Mouse (Mus musculus) spleen, adult 2 months (tissue): Measurements from ENCODE around the gene Ss18l2. TPM values are rescaled to one million over a fixed set of nuclear protein-coding genes. Genes with fewer than 3 reads are reported as not detected.

Experiments
- DNase-seq, 2 experiments: peaks; one replicate each; pipeline versions ENCODE4 v3.0.0 to v3.0.0-alpha.2; 2012 to 2021; ENCODE audit warnings: low spot score in 2 of 2, low read depth in 1 of 2
- H3K27ac ChIP-seq: fragments of 200-500 bp; 2 replicates; pipeline ENCODE4 v1.5.1; 2012; ENCODE audit warnings: low read length, inconsistent platforms; ENCODE audit not compliant: insufficient read depth
- H3K27me3 ChIP-seq: fragments of 200-500 bp; 2 replicates; pipeline ENCODE4 v1.6.1; 2012; ENCODE audit warnings: mild to moderate bottlenecking, moderate library complexity, low read length, inconsistent platforms; ENCODE audit not compliant: control insufficient read depth, insufficient read depth
- H3K36me3 ChIP-seq: fragments of 200-500 bp; 2 replicates; pipeline ENCODE4 v1.6.1; 2012; ENCODE audit warnings: mild to moderate bottlenecking, low read length, inconsistent platforms; ENCODE audit not compliant: control insufficient read depth, insufficient read depth
- H3K4me1 ChIP-seq: fragments of 200-500 bp; 2 replicates; pipeline ENCODE4 v1.6.1; 2011; ENCODE audit warnings: inconsistent platforms; ENCODE audit not compliant: control insufficient read depth, insufficient read depth, insufficient read length
- H3K4me3 ChIP-seq: fragments of 200-500 bp; 2 replicates; pipeline ENCODE4 v1.5.1; 2011; ENCODE audit warnings: mild to moderate bottlenecking, inconsistent platforms; ENCODE audit not compliant: insufficient read depth, insufficient read length; ENCODE audit errors: extremely low read depth
- CTCF ChIP-seq: fragments of 200-500 bp; IDR thresholded peaks from 2 replicates; pipeline ENCODE4 v1.5.1; 2011; ENCODE audit warnings: mild to moderate bottlenecking, inconsistent platforms; ENCODE audit not compliant: insufficient read depth, insufficient read length, insufficient replicate concordance; ENCODE audit errors: extremely low read depth
- POLR2A ChIP-seq: fragments of 200-500 bp; IDR thresholded peaks from 2 replicates; pipeline ENCODE4 v1.6.1; 2011; ENCODE audit warnings: low read depth, low read length, inconsistent platforms
- WGBS: fragments of 180-500 bp; shearing (Covaris S2); methylation state at CpG from one replicate; pipeline ENCODE4 v1.1.7; 2018; 5-methylcytosine and 5-hydroxymethylcytosine counted together
- polyA plus RNA-seq: library from polyadenylated mRNA; depleted of rRNA; stranded (reverse); fragments of >200 nt; gene quantifications from 2 replicates; pipeline ENCODE4 v1.2.3, GENCODE M21; 2012

Gene Ss18l2
- polyA plus RNA-seq, 1 experiment = 5.8 TPM

GRCm38 (mm10) chr9:121719347-121720331 is 9.5 kb downstream of the Ss18l2 start:
- no peaks in the 10 kb centered on the region; the same call in 1 of the 2 replicates for H3K36me3 ChIP-seq
- TF ChIP-seq POLR2A (no peak), CTCF (no peak)
- H3K4me1 ChIP-seq = no peaks in the 10 kb centered on the region; the same call in 1 of the 2 replicates
- H3K27me3 ChIP-seq = no peaks in the 10 kb centered on the region
- no peak for DNase-seq
- WGBS = 1% methylated on average over 77 of the region's 87 CpGs
- peak overlapping the region; percentile 78 for H3K27ac ChIP-seq
- peak overlapping the region; percentile 83 for H3K4me3 ChIP-seq

- no peak for DNase-seq
- no peak overlapping the region for H3K4me3 ChIP-seq
- no peaks in the 10 kb centered on the region for H3K27me3 ChIP-seq
- WGBS = 92% methylated on average over 6 of the region's 6 CpGs
- no peaks in the 10 kb centered on the region for H3K4me1 ChIP-seq
- no peak overlapping the region for H3K27ac ChIP-seq
- peaks cover 34% of the 10 kb centered on the region for H3K36me3 ChIP-seq
- no peak for TF ChIP-seq CTCF
- TF ChIP-seq POLR2A = no peak
These were observed 30.4 kb downstream of the Ss18l2 start for GRCm38 (mm10) chr9:121740490-121740889.

- WGBS = 87% methylated on average over 3 of the region's 3 CpGs
- H3K27ac ChIP-seq = no peak overlapping the region
- H3K27me3 ChIP-seq = no peaks in the 10 kb centered on the region
- no peak overlapping the region for H3K4me3 ChIP-seq
- peaks cover 36% of the 10 kb centered on the region for H3K36me3 ChIP-seq
- no peak for DNase-seq
- no peaks in the 10 kb centered on the region for H3K4me1 ChIP-seq
- no peak for TF ChIP-seq CTCF
- TF ChIP-seq POLR2A = no peak
These were observed 31.0 kb downstream of the Ss18l2 start for GRCm38 (mm10) chr9:121741168-121741567.

- no peak for TF ChIP-seq CTCF
- no peak for TF ChIP-seq POLR2A
- no peak overlapping the region for H3K4me3 ChIP-seq
- WGBS = 55% methylated on average over 8 of the region's 8 CpGs
- no peaks in the 10 kb centered on the region for H3K4me1 ChIP-seq
- H3K27ac ChIP-seq = no peak overlapping the region
- peaks cover 53% of the 10 kb centered on the region for H3K36me3 ChIP-seq
- no peak for DNase-seq
- no peaks in the 10 kb centered on the region for H3K27me3 ChIP-seq
These were observed 33.9 kb downstream of the Ss18l2 start for GRCm38 (mm10) chr9:121744051-121744450.

GRCm38 (mm10) chr9:121752774-121753173 is 42.6 kb downstream of the Ss18l2 start:
- no peak for DNase-seq
- 97% methylated on average over 9 of the region's 9 CpGs for WGBS
- H3K27me3 ChIP-seq = no peaks in the 10 kb centered on the region
- H3K36me3 ChIP-seq = peaks cover 59% of the 10 kb centered on the region
- no peak for TF ChIP-seq POLR2A
- H3K4me1 ChIP-seq = no peaks in the 10 kb centered on the region
- no peak overlapping the region for H3K4me3 ChIP-seq
- no peak overlapping the region for H3K27ac ChIP-seq

GRCm38 (mm10) chr9:121754624-121755023 is 44.5 kb downstream of the Ss18l2 start:
- peaks cover 8% of the 10 kb centered on the region for H3K4me1 ChIP-seq
- no peak overlapping the region for H3K27ac ChIP-seq
- no peak overlapping the region for H3K4me3 ChIP-seq
- peaks cover 8% of the 10 kb centered on the region for H3K27me3 ChIP-seq
- WGBS = 95% methylated on average over 3 of the region's 3 CpGs
- no peak for TF ChIP-seq POLR2A
- no peak for TF ChIP-seq CTCF
- no peak for DNase-seq
- H3K36me3 ChIP-seq = peaks cover 44% of the 10 kb centered on the region

GRCm38 (mm10) chr9:121756785-121757184 is 46.7 kb downstream of the Ss18l2 start:
- peaks cover 12% of the 10 kb centered on the region for H3K4me1 ChIP-seq
- no peak for DNase-seq
- no peak overlapping the region for H3K4me3 ChIP-seq
- no peak overlapping the region for H3K27ac ChIP-seq
- H3K27me3 ChIP-seq = peaks cover 19% of the 10 kb centered on the region
- TF ChIP-seq POLR2A (no peak), CTCF (no peak)
- H3K36me3 ChIP-seq = peaks cover 26% of the 10 kb centered on the region
- WGBS = 78% methylated on average over 3 of the region's 3 CpGs
